In the genomic region with DNA sequence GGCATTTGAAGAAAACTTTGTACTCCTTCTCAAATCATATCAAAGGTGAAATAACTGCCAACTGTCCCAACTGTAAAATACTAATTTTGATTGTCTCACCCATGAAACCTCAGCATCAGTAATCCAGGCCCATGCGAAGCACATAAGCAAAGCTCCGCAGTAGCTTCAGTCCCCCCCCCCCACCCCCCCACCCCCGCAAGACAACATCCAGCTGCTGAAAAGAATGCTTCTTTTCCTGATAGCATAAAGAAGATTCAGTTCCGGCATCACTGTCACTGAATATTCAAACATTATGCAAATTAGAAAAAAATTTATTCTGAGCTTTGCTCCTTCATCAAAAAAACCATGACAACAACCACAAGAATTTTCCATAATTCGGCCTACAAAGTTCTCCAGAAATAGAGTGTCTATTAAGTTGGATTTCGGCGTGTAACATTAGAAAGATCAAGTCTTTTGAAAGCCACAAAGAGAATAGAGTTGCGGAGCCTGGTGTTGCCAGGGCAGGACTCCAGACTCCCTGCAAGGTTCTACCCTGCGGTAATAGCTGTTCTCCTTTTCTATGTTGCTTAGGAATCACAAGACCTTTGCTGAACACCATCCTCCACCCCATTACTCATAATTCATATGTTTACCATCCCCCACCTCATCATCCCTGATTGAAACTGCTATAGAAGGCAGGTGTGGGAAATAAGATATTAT, we compare ENCODE assay signal across 20 mouse cellular contexts.
DNase-seq lines count a peak whose midpoint lies in the region; ATAC-seq and TF ChIP-seq lines count a peak whose summit lies in the region.
"Had no signal": no experiment of that assay in that cellular context is flagged by ENCODE, and none has a peak within 500 bp of the region (broad histone marks: within the 10 kb centered on the region; RNA-seq: fewer than 3 reads in every experiment).

No protein-coding gene starts in this region.

- TF ChIP-seq CTCF in forebrain, postnatal 0 days (IDR thresholded peaks at IDR 0.05; ENCODE audit: low read depth), result no peak

- H3K9me3 ChIP-seq in forebrain, postnatal 0 days (ENCODE audit: low read length), result no peaks in the 10 kb centered on the region
- no peaks in the 10 kb centered on the region for H3K9me3 ChIP-seq in forebrain, embryonic 15.5 days
- H3K9me3 ChIP-seq in midbrain, embryonic 11.5 days (ENCODE audit: control insufficient read depth, low read length), result no peaks in the 10 kb centered on the region
- no peaks in the 10 kb centered on the region for H3K9me3 ChIP-seq in midbrain, embryonic 15.5 days
- H3K9me3 ChIP-seq: embryonic facial prominence, embryonic 12.5 days had no signal

- no peak overlapping the region for H3K27ac ChIP-seq in forebrain, postnatal 0 days (ENCODE audit: low read depth, low read length)
- H3K27ac ChIP-seq in forebrain, embryonic 15.5 days (replicated peaks), result no peak overlapping the region
- no peak overlapping the region for H3K27ac ChIP-seq in midbrain, embryonic 11.5 days (ENCODE audit: low read depth, low read length)
- H3K27ac ChIP-seq in midbrain, embryonic 15.5 days, result no peak overlapping the region
- H3K27ac ChIP-seq: embryonic facial prominence, embryonic 12.5 days; layer of hippocampus, adult 2 months had no signal

- no peak overlapping the region for H3K4me3 ChIP-seq in forebrain, postnatal 0 days (ENCODE audit: low read depth, low read length)
- no peak overlapping the region for H3K4me3 ChIP-seq in forebrain, embryonic 15.5 days
- no peak overlapping the region for H3K4me3 ChIP-seq in midbrain, embryonic 11.5 days (ENCODE audit: low read depth, low read length)
- no peak overlapping the region for H3K4me3 ChIP-seq in midbrain, embryonic 15.5 days
- H3K4me3 ChIP-seq: embryonic facial prominence, embryonic 12.5 days; layer of hippocampus, adult 2 months had no signal

- intact Hi-C loops in heart, postnatal 10 days (cut with DNase I), result no loop called here

- DNase-seq in cerebellum, adult 11-12 months, result peak; percentile 1
- DNase-seq in cerebellum, postnatal 36 days, result no peak
- peak; percentile 18 for DNase-seq in forebrain, postnatal 0 days
- DNase-seq in midbrain, embryonic 11.5 days (ENCODE audit: low spot score, missing footprints), result peak; percentile 83
- DNase-seq in heart, postnatal 10 days, result no peak
- DNase-seq: adrenal gland, adult 2 months; heart, postnatal 14 days; kidney, adult 18-20 months; kidney, postnatal 14 days; lung, adult 18-20 months; right cerebral cortex, postnatal 14 days; spleen, adult 18-20 months; thymus, postnatal 25 days had no signal

- ATAC-seq in forebrain, postnatal 0 days, result peak; percentile 58
- ATAC-seq in forebrain, embryonic 15.5 days (replicated peaks), result no peak
- ATAC-seq in midbrain, embryonic 11.5 days (ENCODE audit: low FRiP score), result peak; percentile 54; the same call in 1 of the 2 replicates
- ATAC-seq in midbrain, embryonic 15.5 days (replicated peaks), result no peak
- no peak for ATAC-seq in megakaryocyte progenitor cell, adult 5-6 weeks (replicated peaks; ENCODE audit: poor library complexity)

- H3K4me2 ChIP-seq in forebrain, postnatal 0 days (ENCODE audit: low read depth), result no peak overlapping the region
- H3K4me2 ChIP-seq in forebrain, embryonic 15.5 days (replicated peaks), result no peak overlapping the region
- H3K4me2 ChIP-seq in midbrain, embryonic 11.5 days, result no peak overlapping the region
- H3K4me2 ChIP-seq in midbrain, embryonic 15.5 days, result no peak overlapping the region
- H3K4me2 ChIP-seq: embryonic facial prominence, embryonic 12.5 days; heart, embryonic 11.5 days; liver, embryonic 11.5 days had no signal

- H3K27me3 ChIP-seq in forebrain, postnatal 0 days (ENCODE audit: insufficient read depth, low read length), result no peaks in the 10 kb centered on the region
- H3K27me3 ChIP-seq in forebrain, embryonic 15.5 days, result no peaks in the 10 kb centered on the region
- no peaks in the 10 kb centered on the region for H3K27me3 ChIP-seq in midbrain, embryonic 11.5 days (ENCODE audit: control insufficient read depth, insufficient read depth, low read length)
- H3K27me3 ChIP-seq in midbrain, embryonic 15.5 days (replicated peaks), result no peaks in the 10 kb centered on the region
- H3K27me3 ChIP-seq: embryonic facial prominence, embryonic 12.5 days had no signal

- H3K36me3 ChIP-seq in forebrain, postnatal 0 days (ENCODE audit: insufficient read depth), result no peaks in the 10 kb centered on the region
- H3K36me3 ChIP-seq in forebrain, embryonic 15.5 days, result no peaks in the 10 kb centered on the region
- H3K36me3 ChIP-seq in midbrain, embryonic 11.5 days (ENCODE audit: control insufficient read depth, insufficient read depth, low read length), result no peaks in the 10 kb centered on the region
- H3K36me3 ChIP-seq in midbrain, embryonic 15.5 days (replicated peaks), result no peaks in the 10 kb centered on the region
- H3K36me3 ChIP-seq: embryonic facial prominence, embryonic 12.5 days had no signal

- WGBS in forebrain, postnatal 0 days, result 42% methylated on average over 9 of the region's 9 CpGs
- 51% methylated on average over 9 of the region's 9 CpGs for WGBS in forebrain, embryonic 15.5 days
- 62% methylated on average over 9 of the region's 9 CpGs for WGBS in midbrain, embryonic 11.5 days
- 35% methylated on average over 9 of the region's 9 CpGs for WGBS in midbrain, embryonic 15.5 days

- no peak overlapping the region for H3K9ac ChIP-seq in forebrain, postnatal 0 days
- H3K9ac ChIP-seq in forebrain, embryonic 15.5 days (replicated peaks), result no peak overlapping the region
- H3K9ac ChIP-seq in midbrain, embryonic 11.5 days (ENCODE audit: low read length), result no peak overlapping the region
- H3K9ac ChIP-seq in midbrain, embryonic 15.5 days, result no peak overlapping the region
- H3K9ac ChIP-seq: embryonic facial prominence, embryonic 12.5 days had no signal

- no peaks in the 10 kb centered on the region for H3K4me1 ChIP-seq in forebrain, postnatal 0 days (ENCODE audit: insufficient read depth)
- H3K4me1 ChIP-seq in forebrain, embryonic 15.5 days, result no peaks in the 10 kb centered on the region
- no peaks in the 10 kb centered on the region for H3K4me1 ChIP-seq in midbrain, embryonic 11.5 days (ENCODE audit: control insufficient read depth, insufficient read depth, low read length)
- H3K4me1 ChIP-seq in midbrain, embryonic 15.5 days, result no peaks in the 10 kb centered on the region
- H3K4me1 ChIP-seq: embryonic facial prominence, embryonic 12.5 days had no signal

Comparison
In these comparisons a context has a peak if more than half of its experiments do, and no peak if none do; other contexts are left out.
1. DNase-seq: peak in cerebellum, adult 11-12 months (single experiment), forebrain, postnatal 0 days (single experiment) and midbrain, embryonic 11.5 days (single experiment); none in cerebellum, postnatal 36 days (0 of 2) and heart, postnatal 10 days (0 of 2).
2. ATAC-seq: peak in forebrain, postnatal 0 days (single experiment) and midbrain, embryonic 11.5 days (single experiment); none in forebrain, embryonic 15.5 days (single experiment), midbrain, embryonic 15.5 days (single experiment) and megakaryocyte progenitor cell, adult 5-6 weeks (single experiment).